Comparison of ENCODE assay signal across 8 mouse cellular contexts in genomic region chr5:8797987-8798751, GRCm38 (mm10). TPM values are rescaled to one million over a fixed set of nuclear protein-coding genes. Genes with fewer than 3 reads are reported as not detected.
DNase-seq lines count a peak whose midpoint lies in the region; ATAC-seq and TF ChIP-seq lines count a peak whose summit lies in the region.

Abcb1b (plus strand) TSS chr5:8798147.

- no peak for TF ChIP-seq CTCF in bone marrow, adult 2 months (IDR thresholded peaks at IDR 0.05; ENCODE audit: control insufficient read depth, insufficient read depth, low read length)
- no peak for TF ChIP-seq CTCF in embryonic fibroblast, embryonic 13.5 days (IDR thresholded peaks at IDR 0.05; ENCODE audit: borderline replicate concordance, insufficient read depth, low read length)

- H3K27me3 ChIP-seq in limb, embryonic 14.5 days (ENCODE audit: control insufficient read depth, insufficient read depth, low read length), result no peaks in the 10 kb centered on the region
- H3K27me3 ChIP-seq in midbrain, embryonic 15.5 days (replicated peaks), result no peaks in the 10 kb centered on the region

- peak; percentile 80 for DNase-seq in A20 (ENCODE audit: low read depth, low spot score)
- DNase-seq in heart, adult 9 months (ENCODE audit: low spot score in 2 of 2), result peak; percentile 76 to 80
- peak; percentile 56 for DNase-seq in kidney, adult 9 months
- DNase-seq in limb, embryonic 14.5 days (ENCODE audit: low spot score), result peak; percentile 54
- DNase-seq in spleen, adult 18-20 months, result peak; percentile 9 to 27

- peak; percentile 37; the same call in 1 of the 2 replicates for TF ChIP-seq POLR2A in bone marrow, adult 2 months (IDR thresholded peaks at IDR 0.05; ENCODE audit: borderline replicate concordance, control insufficient read depth, low read depth, low read length)
- TF ChIP-seq POLR2A in embryonic fibroblast, embryonic 13.5 days (IDR thresholded peaks at IDR 0.05; ENCODE audit: low read depth, low read length), result peak; percentile 89
- TF ChIP-seq POLR2A in limb, embryonic 14.5 days (IDR thresholded peaks at IDR 0.05; ENCODE audit: borderline replicate concordance, extremely low read depth, insufficient read depth, insufficient read length), result no peak

- ATAC-seq in limb, embryonic 14.5 days (ENCODE audit: low FRiP score, low read depth), result peak; percentile 81; the same call in 1 of the 2 replicates
- peak; percentile 94 for ATAC-seq in midbrain, embryonic 15.5 days (replicated peaks)

- no peaks in the 10 kb centered on the region for H3K9me3 ChIP-seq in limb, embryonic 14.5 days (ENCODE audit: control insufficient read depth, low read length)
- no peaks in the 10 kb centered on the region for H3K9me3 ChIP-seq in midbrain, embryonic 15.5 days

- H3K4me1 ChIP-seq in bone marrow, adult 2 months (ENCODE audit: control insufficient read depth, insufficient read depth, low read length), result no peaks in the 10 kb centered on the region; the same call in none of the 2 replicates
- no peaks in the 10 kb centered on the region for H3K4me1 ChIP-seq in embryonic fibroblast, embryonic 13.5 days (ENCODE audit: control insufficient read depth, insufficient read depth, low read length)
- no peaks in the 10 kb centered on the region; the same call in 1 of the 2 replicates for H3K4me1 ChIP-seq in limb, embryonic 14.5 days (ENCODE audit: control insufficient read depth, insufficient read depth, low read length)
- peaks cover 6% of the 10 kb centered on the region; the same call in 1 of the 2 replicates for H3K4me1 ChIP-seq in midbrain, embryonic 15.5 days

- H3K4me2 ChIP-seq in limb, embryonic 14.5 days (replicated peaks; ENCODE audit: low read depth, low read length, severe bottlenecking), result peak within 1 kb of the TSS; percentile 93
- H3K4me2 ChIP-seq in midbrain, embryonic 15.5 days, result peak within 1 kb of the TSS; percentile 99

- peak within 1 kb of the TSS; percentile 69 for H3K4me3 ChIP-seq in bone marrow, adult 2 months (replicated peaks; ENCODE audit: control insufficient read depth, low read depth, low read length)
- peak within 1 kb of the TSS; percentile 77 for H3K4me3 ChIP-seq in embryonic fibroblast, embryonic 13.5 days (ENCODE audit: insufficient read depth, low read length)
- peak within 1 kb of the TSS; percentile 55 for H3K4me3 ChIP-seq in limb, embryonic 14.5 days (replicated peaks; ENCODE audit: low read length)
- peak within 1 kb of the TSS; percentile 57 for H3K4me3 ChIP-seq in midbrain, embryonic 15.5 days

- no peaks in the 10 kb centered on the region for H3K36me3 ChIP-seq in limb, embryonic 14.5 days (ENCODE audit: control insufficient read depth, insufficient read depth, low read length)
- H3K36me3 ChIP-seq in midbrain, embryonic 15.5 days (replicated peaks), result no peaks in the 10 kb centered on the region

- peak within 1 kb of the TSS; percentile 56; the same call in 1 of the 2 replicates for H3K27ac ChIP-seq in bone marrow, adult 2 months (ENCODE audit: control insufficient read depth, insufficient read depth, low read depth, low read length, poor library complexity)
- 0 out of 2 replicates have a peak within 1 kb of the TSS, but pooled peaks have one; percentile 36 for H3K27ac ChIP-seq in embryonic fibroblast, embryonic 13.5 days (ENCODE audit: insufficient read depth, low read length)
- H3K27ac ChIP-seq in limb, embryonic 14.5 days (replicated peaks; ENCODE audit: low read depth, low read length), result no peak within 1 kb of the TSS
- H3K27ac ChIP-seq in midbrain, embryonic 15.5 days, result no peak within 1 kb of the TSS

- 2% methylated on average over 48 of the region's 48 CpGs for WGBS in bone marrow, adult 2 months
- WGBS in limb, embryonic 14.5 days, result under 1% methylated on average over 46 of the region's 48 CpGs
- WGBS in midbrain, embryonic 15.5 days, result under 1% methylated on average over 48 of the region's 48 CpGs

- H3K9ac ChIP-seq in limb, embryonic 14.5 days (ENCODE audit: low read depth, low read length, severe bottlenecking), result peak within 1 kb of the TSS; percentile 44
- H3K9ac ChIP-seq in midbrain, embryonic 15.5 days, result peak within 1 kb of the TSS; percentile 52

RNA-seq across cellular contexts. Expression of gene Abcb1b, which starts in this region (rescaled TPM):
- polyA plus RNA-seq in bone marrow, adult 2 months (2011; ENCODE audit: insufficient read depth, insufficient read length, low replicate concordance, missing spikeins), result 4.4 and 5.7 TPM in 2 replicates
- polyA plus RNA-seq in embryonic fibroblast, embryonic 13.5 days (2011; ENCODE audit: insufficient read length, low read depth, missing spikeins), result 13.3 and 19.6 TPM in 2 replicates
- 1.7 and 1.8 TPM in 2 replicates for polyA plus RNA-seq in limb, embryonic 14.5 days (2012; rRNA removed)
- 1.7 and 2.4 TPM in 2 replicates for polyA plus RNA-seq in limb, embryonic 14.5 days (2014; fragmentation: Nextera tagmentation; extraction: Ambion mirVana)
- polyA plus RNA-seq in midbrain, embryonic 15.5 days (2015; fragmentation: Nextera tagmentation; extraction: Ambion mirVana), result 0.44 and 0.82 TPM in 2 replicates

Comparison
In these comparisons a context has a peak if more than half of its experiments do, and no peak if none do; other contexts are left out.
1. Peak in ATAC-seq, H3K4me3 ChIP-seq, H3K9ac ChIP-seq and H3K4me2 ChIP-seq in midbrain, embryonic 15.5 days; RNA of the gene not detected or under 1 TPM.
2. DNase-seq: peak in every context shown above with its lines; median percentile 80 in A20; 78 in heart, adult 9 months; 56 in kidney, adult 9 months; 54 in limb, embryonic 14.5 days; 18 in spleen, adult 18-20 months.
3. H3K27ac ChIP-seq: peak in bone marrow, adult 2 months (single experiment) and embryonic fibroblast, embryonic 13.5 days (single experiment); none in limb, embryonic 14.5 days (single experiment) and midbrain, embryonic 15.5 days (single experiment).
4. Peak in every context shown above with its lines, with median percentiles within 50 percentile points of each other: H3K4me3 ChIP-seq.